Mouse (Mus musculus) adrenal gland, adult 2 months (tissue): ENCODE data around the gene Snd1. TPM values are rescaled to one million over a fixed set of nuclear protein-coding genes. Genes with fewer than 3 reads are reported as not detected.

Experiments used
- DNase-seq: peaks from one replicate; pipeline ENCODE4 v3.0.0; 2021
- polyA plus RNA-seq: library from polyadenylated mRNA; depleted of rRNA; stranded (reverse); fragments of >200 nt; gene quantifications from 2 replicates; pipeline ENCODE4 v1.2.3, GENCODE M21; 2012
- total RNA-seq, 2 experiments: library from RNA; stranded (reverse); gene quantifications; 2 replicates each; pipeline ENCODE4 v1.2.3; 2021

Gene Snd1
- total and polyA plus RNA-seq, 3 experiments = 127 to 155 (median 145) TPM

DNA sequence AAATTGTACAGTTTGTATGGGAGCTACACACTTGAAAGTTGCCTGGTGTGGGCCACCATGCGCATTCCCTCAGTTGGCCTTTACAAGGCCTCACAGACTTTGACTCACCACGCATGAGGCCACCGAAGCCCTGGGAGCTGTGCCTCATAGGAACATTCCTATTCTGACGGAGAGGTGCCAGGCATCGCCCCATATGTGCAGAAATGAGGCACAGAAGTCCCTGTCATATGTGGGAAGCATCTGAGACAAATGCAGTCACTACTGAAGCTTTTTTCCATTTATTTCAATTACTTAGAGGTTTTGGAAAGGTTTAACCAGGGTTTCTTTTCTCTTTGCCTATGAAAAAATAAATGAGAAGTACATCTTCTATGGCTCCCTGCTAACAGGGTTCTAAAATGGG is 278.3 kb downstream of the Snd1 start:
- DNase-seq = no peak

DNA sequence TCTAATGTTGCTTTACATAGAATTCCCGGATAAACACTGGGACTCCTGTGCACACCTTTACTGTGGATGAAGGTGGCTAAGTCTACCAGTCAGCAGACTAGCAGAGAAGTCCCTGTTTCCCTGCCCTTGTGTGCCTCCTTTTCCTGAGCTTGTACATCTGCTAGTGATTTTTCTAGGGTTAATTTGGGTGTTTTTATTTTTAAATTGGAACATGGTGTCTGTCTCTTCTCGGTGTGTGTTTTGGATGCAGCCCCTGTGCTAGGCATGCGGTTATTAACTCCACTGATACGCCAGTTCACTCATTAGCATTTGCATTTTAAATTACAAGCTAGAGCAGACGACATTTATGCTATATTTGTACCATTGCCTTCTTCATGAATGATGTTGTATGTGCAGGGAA is 278.7 kb downstream of the Snd1 start:
- no peak for DNase-seq

DNA sequence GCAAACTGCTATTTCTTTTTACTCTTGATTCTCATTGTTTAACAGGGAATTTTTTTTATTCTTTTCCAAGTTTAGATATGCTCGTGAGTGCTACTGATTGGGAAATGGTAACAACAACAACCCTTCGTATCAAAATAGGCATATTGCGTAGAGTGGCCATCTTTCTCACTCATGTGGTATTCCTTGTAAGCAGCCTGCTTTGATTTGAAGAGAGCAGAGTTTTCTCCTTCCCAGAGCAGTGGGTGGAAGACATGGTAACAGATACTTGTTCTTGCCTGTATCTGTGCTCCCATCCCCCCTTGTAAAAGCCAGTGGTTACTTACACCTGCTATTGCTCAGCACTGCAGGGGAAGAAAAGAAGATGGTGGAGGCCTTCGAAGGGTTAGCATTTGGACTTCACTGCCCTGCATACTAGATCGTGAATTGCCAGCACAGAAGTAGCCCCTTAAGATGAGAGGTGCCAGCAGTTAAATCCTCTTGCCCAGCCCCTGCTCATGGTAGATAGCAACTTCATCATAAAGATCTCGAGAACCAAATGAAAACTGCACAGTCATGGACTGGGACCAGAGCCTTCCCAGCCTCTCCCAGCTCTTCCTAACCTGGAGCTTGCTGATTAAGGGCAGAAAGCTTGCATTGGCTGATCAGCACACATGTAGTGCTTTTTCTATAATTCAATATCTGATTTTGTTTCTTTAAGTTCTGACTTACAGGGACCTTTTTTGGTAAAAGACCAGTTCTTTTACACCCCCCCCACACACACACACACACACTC is 279.4 kb downstream of the Snd1 start:
- no peak for DNase-seq

DNA sequence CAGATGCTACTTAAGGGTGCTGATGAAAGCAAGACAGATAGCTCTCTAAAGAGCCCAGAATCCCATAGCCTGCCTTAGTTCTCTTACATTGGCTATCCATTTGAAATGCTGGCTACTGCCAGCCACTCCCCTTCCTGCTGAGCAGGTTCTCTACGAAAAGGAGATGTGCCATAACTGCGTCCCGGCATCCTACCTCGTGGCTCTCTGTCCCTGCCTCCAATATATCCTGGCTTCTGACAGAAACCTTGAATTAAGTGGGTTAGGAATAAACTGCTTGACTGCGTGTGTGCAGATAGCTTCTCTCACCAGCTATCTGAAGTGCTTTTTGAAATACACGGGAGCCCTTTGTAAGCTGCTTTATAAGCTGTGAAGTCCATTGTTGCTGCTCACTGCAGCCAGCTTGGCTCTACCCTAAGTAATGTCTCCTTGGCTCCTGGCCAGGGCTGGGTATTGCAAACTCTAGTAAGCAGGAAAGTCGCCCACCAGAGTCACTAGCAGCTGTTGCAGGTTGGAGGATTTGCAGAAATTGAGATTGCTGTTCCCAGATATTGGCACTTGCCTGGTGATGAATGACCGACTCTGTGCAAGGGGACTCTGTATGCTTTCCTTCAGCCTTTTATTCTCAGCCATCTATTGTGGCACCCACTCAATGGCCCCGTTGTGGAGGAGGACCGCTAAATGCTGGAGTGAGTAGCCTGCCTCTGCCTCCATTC is 281.5 kb downstream of the Snd1 start:
- no peak for DNase-seq

DNA sequence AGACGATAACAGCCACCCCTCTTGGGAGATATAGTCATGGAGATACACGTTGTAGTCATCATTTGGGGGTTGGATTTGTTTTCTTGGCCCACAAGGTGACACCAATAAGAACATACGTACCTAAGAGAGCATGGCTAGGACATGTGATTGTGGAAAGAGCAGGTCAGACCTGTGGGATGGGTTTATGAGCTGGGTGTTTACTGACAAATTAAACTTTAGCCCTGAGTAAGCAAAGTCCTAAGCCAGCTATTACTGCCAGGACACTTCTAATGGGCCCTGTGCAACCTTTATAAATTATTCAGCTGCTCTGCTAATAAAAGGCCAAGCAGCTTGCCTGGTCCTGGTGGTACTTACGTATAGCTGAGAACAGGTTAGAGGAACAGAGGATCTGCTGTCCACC is 283.4 kb downstream of the Snd1 start:
- DNase-seq = no peak

DNA sequence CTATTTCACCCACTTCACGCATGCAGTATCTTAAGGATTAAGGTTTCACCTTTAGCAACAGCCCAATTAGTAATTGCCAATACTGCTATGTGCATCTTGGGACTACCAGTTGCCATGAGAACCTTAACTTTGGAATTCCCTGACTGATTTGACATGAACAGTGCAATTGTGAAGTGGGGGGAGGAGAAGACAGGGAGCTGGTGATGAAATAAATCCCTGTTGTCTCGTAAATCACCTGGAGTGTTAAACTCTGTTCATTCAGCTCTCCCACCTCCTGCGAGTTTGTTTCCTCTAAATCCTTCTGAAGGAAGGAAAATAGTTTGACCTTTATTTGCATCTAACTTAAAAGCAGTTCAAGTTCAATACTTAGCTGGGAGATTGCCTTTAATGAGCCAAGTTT is 286.8 kb downstream of the Snd1 start:
- DNase-seq = no peak

DNA sequence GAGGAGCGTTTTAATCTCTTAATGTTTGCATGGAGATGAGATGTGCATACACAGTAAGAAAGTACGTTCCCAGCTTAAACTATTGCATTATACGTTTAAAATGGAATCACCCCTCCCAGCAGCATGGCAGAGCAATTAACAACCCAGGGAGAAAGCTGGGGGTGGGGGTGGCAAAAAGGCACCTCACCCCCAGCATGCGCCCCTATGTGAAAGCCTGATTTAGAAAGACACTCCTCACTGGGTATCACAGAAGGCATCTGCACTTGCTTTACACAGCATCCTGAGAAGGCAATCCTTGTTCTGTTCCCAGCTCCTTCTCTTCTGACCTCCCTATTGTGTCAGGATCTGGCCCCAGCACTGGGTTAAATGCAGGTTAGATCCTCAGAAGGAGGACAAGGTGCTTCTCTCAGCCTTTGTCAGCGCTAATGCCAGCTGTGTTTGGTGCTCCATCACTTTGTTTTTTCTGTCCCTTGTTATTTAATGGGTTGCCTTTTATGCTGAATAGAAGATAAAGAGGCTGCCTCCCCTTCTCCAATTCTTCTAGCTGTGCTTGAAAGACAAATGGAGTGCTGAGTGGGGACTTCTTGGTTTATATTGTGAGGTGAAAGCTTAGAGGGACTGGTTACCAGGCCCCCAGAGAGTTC is 287.3 kb downstream of the Snd1 start:
- DNase-seq = no peak

DNA sequence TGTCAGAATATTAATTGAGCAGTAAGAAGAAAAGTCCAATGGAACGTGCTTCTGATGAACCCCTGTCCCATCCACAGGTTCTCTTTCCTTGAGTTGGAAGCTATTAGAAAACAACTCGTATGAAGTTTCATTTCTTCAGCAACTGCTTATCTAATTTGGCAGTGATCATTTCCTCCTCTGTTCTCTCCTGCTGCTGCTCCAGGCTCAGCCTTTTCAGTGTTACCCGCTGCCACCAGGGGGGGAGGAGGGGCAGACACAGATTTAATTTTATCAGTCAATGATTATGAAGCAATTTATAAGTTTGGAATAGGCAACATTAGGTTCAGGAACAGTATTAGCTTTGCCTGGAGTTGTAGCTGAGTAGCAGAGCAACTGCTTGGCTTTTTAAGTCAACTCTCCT is 291.7 kb downstream of the Snd1 start:
- DNase-seq = no peak

DNA sequence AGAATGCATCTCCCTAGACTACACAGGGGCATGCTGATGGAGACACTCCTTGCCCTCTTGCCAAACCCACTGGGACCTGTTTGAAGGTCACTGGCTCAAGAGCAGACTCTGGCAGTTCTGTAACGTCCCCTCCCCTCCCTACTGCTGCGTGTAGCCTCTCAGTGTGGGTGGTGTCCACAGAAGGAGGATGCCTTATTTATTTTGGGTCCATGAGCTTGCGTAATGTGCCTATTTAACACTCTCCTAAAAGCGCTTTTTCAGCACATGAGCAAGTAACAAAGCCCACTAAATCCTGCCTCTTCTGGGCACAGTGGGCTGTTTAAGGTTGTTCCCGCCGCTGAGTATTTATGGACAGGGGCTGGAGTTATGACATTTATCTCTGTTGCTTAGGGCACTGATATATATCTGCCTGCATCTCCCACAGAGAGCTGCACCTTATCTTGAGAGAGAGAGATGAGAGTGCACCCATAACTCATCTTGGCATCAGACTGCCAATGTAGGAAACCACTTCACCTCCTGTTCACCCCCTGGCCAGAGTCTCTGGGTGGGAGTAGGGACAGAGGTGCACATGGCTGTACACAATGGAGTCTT is 293.0 kb downstream of the Snd1 start:
- no peak for DNase-seq

DNA sequence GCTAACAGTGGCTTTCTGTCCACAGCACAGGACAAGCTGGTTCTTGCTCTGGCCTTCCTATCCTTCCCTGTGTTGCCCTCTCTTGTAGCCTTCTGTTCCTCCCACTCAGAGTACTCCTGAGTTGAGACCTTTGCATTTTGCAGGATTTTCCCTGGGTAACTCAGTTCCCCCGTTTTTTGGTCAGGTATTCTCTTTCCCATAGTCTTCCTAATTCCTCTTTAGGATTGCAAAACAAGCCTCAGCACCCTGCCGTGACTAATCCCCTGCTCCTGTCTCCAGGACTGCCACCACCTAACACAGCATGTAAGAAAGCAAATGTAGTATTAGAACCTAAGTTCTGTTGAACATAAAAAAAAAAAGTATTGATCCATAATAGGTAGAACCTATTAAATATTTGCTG is 296.4 kb downstream of the Snd1 start:
- no peak for DNase-seq

DNA sequence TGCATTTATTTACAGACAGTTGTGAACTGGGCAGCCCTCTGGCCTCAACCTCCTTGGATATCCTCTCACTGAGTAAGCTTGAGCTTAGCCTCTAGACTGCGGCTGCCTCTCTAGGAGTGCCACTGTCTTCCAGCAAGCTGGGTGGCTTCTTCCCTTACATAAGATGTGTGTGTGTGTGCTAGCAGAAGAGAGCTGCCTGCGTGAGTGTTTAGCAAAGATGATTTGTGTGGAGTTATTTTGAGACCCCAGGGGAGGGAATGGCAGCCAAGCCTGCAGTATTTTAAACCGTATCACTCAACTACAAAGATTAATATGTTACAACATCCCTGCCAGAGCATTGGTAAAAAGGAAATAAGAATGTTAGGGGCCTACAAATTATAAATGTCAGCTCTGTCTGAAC is 306.8 kb downstream of the Snd1 start:
- DNase-seq = no peak

DNA sequence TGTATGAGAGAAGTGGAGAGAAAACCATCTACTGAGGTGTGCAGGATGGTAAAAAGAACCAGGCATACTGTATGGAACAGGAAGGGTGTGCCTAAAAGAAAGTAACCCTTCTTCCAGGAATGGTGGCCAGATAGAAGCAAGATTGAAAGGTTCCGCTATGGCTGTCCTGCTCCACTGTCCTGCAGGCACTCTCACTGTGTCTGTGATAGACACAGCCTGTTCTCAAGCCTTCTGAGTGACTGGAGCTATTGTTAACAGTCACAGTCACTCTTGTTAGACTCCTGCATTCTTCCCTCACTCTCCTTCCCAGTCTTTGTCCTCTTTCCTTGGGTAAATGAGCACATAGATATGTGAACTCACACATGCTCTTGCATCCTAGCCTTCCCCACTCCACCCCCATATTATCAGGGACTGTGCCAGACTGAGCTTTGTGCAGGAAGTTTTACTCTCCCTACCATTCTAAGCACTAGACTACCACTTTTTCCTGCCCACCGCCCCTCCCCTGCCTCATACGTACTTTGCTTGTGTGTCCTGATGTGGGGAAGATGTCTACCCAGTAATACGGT is 308.2 kb downstream of the Snd1 start:
- no peak for DNase-seq

DNA sequence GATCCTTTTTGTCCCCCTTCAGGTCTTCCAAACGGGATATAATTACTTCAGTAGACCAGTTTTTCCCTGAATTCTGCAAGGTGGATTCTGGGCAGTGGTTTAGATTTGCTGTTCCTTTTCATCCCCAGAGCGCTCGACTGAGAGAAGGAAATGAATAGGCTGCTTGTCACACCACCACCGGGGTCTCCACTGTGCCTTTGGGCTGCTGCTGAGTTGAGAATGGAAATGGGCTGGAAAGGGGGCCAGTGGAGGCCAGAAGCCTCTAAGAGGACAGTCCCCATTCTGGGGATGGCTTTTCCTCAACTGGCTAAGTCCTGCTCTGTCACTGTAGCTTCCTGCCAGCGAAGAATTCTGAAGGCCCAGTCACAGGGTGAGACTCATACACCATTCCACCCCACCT is 309.0 kb downstream of the Snd1 start:
- DNase-seq = no peak

DNA sequence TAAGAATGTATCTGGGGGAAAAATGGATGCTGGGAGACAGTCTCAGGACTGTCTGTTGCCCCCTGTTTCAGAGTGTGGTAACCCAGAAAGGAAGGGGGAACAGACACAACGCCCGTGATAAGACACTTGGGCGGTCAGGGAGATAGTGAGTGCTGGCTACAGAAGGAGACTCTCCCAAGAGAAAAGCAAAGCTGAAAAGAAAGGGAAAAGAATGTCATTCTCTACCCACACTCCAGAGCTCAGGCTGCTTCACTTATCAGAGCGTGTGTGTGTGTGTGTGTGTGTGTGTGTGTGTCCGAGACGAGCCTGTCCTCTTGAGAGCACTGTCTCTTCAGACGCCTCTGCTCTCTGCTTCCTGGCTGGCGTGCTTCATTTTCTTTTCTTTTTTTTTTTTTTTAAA is 310.8 kb downstream of the Snd1 start:
- no peak for DNase-seq

DNA sequence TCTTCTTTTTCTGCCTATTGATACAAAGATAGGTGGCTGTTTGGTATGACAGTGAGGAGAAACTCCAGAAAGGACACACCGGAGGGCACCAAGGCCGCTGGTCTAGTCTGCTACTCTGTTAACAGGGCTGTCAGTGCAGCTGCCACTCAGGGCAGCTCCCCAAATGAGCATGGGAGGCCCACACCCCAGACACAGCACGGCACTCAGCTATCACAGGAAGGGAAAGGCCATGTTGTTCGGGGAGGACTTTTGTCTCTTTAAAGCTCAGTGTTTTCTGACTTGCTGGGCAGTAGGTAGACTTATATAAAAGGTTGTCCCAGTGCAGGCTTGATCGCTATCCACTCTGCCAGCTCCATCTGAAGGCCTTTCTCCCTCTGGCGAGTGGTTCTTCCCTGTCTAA is 312.2 kb downstream of the Snd1 start:
- DNase-seq = no peak

DNA sequence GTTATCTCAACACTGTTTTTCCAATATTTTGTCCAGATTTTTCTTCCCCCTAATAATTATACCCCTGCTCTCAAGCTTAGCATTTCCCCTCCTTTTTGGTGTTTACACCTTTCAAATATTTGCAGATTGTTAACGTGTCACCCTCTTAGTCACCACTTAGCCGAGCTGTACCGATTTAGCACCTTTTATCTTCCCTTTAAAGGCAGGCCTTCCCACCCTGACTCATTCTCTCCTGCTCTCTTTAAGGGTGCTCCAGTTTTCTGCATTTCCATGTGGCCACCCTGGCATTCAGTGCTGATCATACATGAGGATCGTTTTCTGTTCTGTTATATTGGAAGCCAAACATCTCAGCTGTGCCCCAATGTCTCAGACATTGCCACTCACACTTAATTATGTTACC is 314.7 kb downstream of the Snd1 start:
- DNase-seq = no peak

DNA sequence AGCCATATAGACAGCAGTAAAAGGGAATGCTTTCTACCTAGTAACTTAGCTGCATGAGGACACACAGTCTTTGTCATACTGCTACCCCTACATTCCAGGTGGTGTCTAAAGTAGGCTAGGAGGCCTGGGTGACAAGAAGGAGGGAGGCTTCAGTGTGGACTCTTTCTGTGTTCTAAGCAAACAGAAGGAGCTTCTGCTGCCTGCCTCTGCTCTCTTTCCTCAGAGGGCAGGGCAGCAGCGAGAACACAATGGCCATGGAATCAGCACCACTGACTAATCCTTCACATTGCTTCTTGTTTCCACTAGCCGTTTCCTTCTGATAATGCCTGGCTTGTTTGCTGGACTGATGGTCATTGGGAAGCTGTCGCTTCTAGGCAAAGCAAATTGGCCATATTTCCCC is 316.2 kb downstream of the Snd1 start:
- DNase-seq = no peak

DNA sequence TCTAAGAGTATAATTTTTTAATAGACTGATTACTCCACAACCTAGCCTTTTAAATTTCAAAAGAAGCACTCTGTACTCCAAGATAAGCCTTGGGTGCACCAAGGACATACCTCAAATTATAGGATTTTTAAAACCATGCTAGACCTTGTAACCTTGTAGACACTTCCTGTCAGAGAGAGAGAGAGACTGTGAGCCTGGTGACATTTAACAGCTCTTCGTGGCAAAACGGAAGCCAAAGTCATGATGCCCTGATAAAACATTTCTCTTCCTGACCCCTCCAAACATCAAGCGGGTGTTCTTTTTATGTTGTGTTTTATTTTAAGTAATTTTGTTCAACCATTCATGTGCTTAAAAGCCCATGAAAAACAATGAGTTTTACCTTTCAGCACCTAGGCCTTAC is 316.9 kb downstream of the Snd1 start:
- no peak for DNase-seq

DNA sequence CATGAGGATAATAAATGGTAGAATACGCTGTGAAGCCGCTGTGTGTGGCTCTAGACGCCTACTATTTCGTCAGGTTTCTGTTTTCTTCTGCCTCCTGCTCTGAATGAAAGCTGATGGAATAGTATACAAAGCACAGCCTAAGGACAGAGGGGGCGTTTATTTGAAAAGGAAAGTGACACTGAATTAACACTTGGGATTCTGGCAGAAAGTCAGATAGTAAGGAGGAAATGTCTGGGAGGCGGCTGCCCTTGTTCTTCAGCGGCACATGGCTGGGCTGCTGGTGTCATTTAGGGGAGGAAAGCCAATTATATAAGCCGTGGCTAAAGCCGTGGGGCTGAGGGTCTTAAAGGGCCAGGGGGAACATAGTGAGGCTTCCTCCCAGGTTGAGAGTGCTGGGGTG is 320.4 kb downstream of the Snd1 start:
- no peak for DNase-seq

DNA sequence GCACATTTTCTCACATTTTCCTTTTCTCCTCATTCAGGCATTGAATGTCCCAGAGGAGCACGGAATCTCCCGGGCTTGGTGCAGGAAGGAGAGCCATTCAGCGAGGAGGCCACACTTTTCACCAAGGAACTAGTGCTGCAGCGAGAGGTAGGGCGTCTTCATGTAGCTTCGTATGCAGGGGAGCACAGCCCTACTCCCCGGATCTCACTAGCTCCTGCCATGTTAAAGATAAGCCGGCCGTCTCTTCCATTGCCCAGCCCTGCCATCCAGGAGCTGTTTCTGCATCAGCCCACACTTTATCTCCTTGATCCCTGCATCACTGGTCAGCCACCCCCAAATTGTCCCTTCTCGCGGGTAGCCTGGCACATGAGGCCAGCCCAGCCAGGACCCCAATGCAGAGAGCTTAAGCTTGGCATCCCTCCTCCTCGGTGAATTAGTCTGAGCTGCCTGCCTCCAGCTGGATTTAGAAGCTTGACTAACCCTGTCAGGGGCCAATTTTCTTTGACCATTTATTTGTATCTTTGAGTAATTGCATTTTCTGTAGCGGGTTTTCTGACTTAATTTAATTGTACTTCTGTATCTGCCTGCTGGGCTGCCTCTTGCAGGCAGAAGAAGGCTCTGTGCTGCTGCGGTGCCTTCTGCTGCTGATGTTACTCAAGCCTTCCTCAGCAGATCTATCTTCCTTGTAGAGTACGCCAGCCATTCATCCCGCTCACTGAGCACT is 321.0 kb downstream of the Snd1 start:
- no peak for DNase-seq

DNA sequence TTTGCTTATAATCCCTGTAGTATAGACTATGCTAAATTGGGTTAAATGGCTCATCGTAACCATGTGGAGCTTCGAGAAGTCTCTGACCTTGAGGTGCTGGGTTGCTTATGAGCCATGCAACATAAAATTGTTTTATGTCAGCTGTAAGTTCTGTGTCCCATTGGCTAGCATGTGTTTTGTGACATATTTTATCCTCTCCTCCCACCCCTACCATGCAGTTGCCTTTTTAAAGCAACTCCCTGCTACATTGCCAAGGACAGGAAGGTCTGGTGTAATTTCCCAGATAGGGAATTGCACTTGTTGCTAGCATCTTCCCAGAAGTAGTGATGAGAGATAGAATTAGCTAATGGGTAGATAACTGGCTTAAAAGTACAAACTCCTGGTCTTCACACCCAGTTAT is 324.9 kb downstream of the Snd1 start:
- DNase-seq = peak; percentile 29

DNA sequence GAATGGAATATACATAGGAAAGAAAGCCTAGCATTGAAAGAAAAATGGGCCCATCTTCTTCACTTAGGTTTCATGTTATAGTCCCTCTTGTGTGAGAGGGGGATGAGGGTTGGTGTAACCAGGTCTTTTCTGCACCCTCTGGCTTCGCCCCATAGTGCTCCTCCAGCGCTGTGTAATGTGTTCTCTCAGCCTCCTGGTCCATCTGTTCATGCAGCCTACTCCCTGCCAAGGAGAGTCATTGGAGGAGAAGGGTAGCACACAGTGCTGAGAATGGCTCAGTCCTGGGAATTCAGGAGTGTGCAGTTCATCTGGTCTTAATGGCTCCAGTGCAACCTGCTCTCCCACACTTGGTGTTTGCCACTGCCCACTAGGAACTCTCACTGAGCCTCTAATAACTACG is 326.0 kb downstream of the Snd1 start:
- DNase-seq = no peak
